Mouse (Mus musculus): ENCODE measurements around the gene Pm20d2.

DNA sequence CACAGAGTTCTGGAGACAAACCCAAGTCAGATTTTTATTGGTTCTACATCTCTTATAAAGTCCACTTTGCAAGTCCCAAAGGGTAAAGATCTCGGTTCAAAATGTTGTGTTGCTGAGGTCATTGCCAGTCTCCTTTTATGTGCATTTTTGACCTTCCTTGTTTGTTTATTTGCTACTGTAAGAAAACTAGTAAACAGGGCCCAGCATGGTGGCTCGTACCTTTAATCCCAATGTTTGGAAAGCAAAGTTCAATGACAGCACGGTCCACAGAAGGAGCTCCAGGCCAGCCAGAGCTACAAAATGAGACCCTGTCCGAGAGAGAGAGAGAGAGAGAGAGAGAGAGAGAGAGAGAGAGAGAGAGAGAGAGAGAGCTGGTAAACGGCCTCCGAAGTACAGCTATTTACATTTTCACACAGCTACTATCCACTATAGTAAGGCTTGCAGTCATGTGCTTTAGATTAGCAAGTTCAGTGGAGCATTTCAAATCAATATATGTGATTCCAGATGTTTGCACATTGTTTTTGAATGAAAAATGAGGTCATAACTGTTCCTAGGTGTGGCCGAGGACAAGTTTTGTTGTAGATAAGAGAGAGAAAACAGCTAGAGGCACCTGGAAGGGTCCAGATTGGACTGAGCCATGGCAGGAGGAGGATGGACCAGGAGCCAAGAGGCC lies 34.6 kb upstream of the Pm20d2 start:
- TF ChIP-seq POLR2A (IDR thresholded peaks at IDR 0.05; ENCODE audit: insufficient read length, low read depth), result no peak
- no peak for TF ChIP-seq POLR2AphosphoS2 (IDR thresholded peaks at IDR 0.05; ENCODE audit: insufficient read length, low read depth)
- TF ChIP-seq TCF12 (IDR thresholded peaks at IDR 0.05; ENCODE audit: insufficient read depth, poor library complexity, severe bottlenecking), result no peak
- TF ChIP-seq REST (IDR thresholded peaks at IDR 0.05; ENCODE audit: insufficient read depth, insufficient read length), result no peak
- no peak for TF ChIP-seq USF1 (IDR thresholded peaks at IDR 0.05; ENCODE audit: low read depth)
- no peak for TF ChIP-seq MYOG (IDR thresholded peaks at IDR 0.05; ENCODE audit: control insufficient read depth in 1 of 3, insufficient read depth in 1 of 3, insufficient read length in 2 of 3, low read depth in 2 of 3)
- TF ChIP-seq MYOD1 (IDR thresholded peaks at IDR 0.05; ENCODE audit: control insufficient read depth in 1 of 3, insufficient read length in 2 of 3, low read depth in 2 of 3), result no peak
- TF ChIP-seq E2F4 (IDR thresholded peaks at IDR 0.05; ENCODE audit: insufficient read depth), result no peak
- no peak for TF ChIP-seq MAX (IDR thresholded peaks at IDR 0.05; ENCODE audit: low read depth)
- no peak for TF ChIP-seq TCF3 (IDR thresholded peaks at IDR 0.05; ENCODE audit: insufficient read length, low read depth)

Measured in myocyte (in vitro differentiated cells).